Mouse (Mus musculus): ENCODE results near the gene Arhgap21. TPM values are rescaled to one million over a fixed set of nuclear protein-coding genes. Genes with fewer than 3 reads are reported as not detected.

Arhgap21 gene
- polyA plus RNA-seq, 1 experiment from 2014 or later = 28.3 TPM

- Histone ChIP-seq H3K27ac (replicated peaks) (no peak overlapping the region), H3K4me1 (peaks cover 20% of the 10 kb centered on the region), H3K36me3 (0 out of 2 replicates have a peak, but pooled peaks cover 4% of the 10 kb centered on the region), H3K9me3 (replicated peaks) (no peaks in the 10 kb centered on the region), H3K27me3 (ENCODE audit: low read depth, poor library complexity, severe bottlenecking) (no peaks in the 10 kb centered on the region), H3K4me3 (no peak overlapping the region)
- no peak for DNase-seq (ENCODE audit: low spot score)
- 78% methylated on average over 1 of the region's 1 CpGs for WGBS
Measured at GRCm38 (mm10) chr2:20924938-20925337, 43.7 kb downstream of the Arhgap21 start.

- no peak for DNase-seq (ENCODE audit: low spot score)
- H3K4me1 ChIP-seq = peaks cover 20% of the 10 kb centered on the region
- no peaks in the 10 kb centered on the region for H3K9me3 ChIP-seq (replicated peaks)
- WGBS = 19% methylated on average over 1 of the region's 1 CpGs
- H3K27ac ChIP-seq (replicated peaks) = no peak overlapping the region
- no peaks in the 10 kb centered on the region for H3K27me3 ChIP-seq (ENCODE audit: low read depth, poor library complexity, severe bottlenecking)
- no peak overlapping the region for H3K4me3 ChIP-seq
- H3K36me3 ChIP-seq = no peaks in the 10 kb centered on the region
Measured at GRCm38 (mm10) chr2:20922366-20922765, 46.3 kb downstream of the Arhgap21 start.

DNA sequence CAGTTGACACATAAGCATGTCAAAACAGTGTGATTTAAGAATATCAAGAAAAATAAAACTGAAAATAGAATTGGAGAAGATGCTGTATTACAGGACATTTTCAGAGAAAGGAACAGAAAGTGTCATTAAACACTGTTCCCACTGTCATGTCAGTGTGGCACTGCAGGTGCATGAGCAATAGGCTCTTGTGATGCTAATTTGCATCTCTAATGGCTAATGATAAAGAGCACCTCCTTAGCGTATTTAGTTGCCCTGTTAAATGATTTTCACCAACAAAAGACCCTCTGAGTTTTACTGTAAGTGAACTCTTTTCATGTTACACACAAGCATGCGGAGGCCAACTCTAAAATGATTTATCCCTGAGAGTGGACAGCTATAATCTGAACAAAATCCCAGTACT, 47.1 kb downstream of the Arhgap21 start:
- no peaks in the 10 kb centered on the region for H3K27me3 ChIP-seq (ENCODE audit: low read depth, poor library complexity, severe bottlenecking)
- 67% methylated on average over 2 of the region's 2 CpGs for WGBS
- H3K4me1 ChIP-seq = peaks cover 20% of the 10 kb centered on the region
- DNase-seq (ENCODE audit: low spot score) = no peak
- H3K4me3 ChIP-seq = no peak overlapping the region
- no peaks in the 10 kb centered on the region for H3K36me3 ChIP-seq
- no peak overlapping the region for H3K27ac ChIP-seq (replicated peaks)
- no peaks in the 10 kb centered on the region for H3K9me3 ChIP-seq (replicated peaks)

- DNase-seq (ENCODE audit: low spot score) = no peak
- Histone ChIP-seq H3K9me3 (replicated peaks) (no peaks in the 10 kb centered on the region), H3K36me3 (no peaks in the 10 kb centered on the region), H3K4me3 (no peak overlapping the region), H3K4me1 (peaks cover 17% of the 10 kb centered on the region), H3K27me3 (ENCODE audit: low read depth, poor library complexity, severe bottlenecking) (no peaks in the 10 kb centered on the region), H3K27ac (replicated peaks) (no peak overlapping the region)
- WGBS = 73% methylated on average over 1 of the region's 1 CpGs
Measured at GRCm38 (mm10) chr2:20921021-20921420, 47.7 kb downstream of the Arhgap21 start.

GRCm38 (mm10) chr2:20914531-20915320, 54.0 kb downstream of the Arhgap21 start:
- no peak for DNase-seq (ENCODE audit: low spot score)
- H3K36me3 ChIP-seq = peaks cover 37% of the 10 kb centered on the region
- H3K9me3 ChIP-seq (replicated peaks) = no peaks in the 10 kb centered on the region
- no peak overlapping the region for H3K4me3 ChIP-seq
- no peak overlapping the region for H3K27ac ChIP-seq (replicated peaks)
- H3K4me1 ChIP-seq = no peaks in the 10 kb centered on the region
- whole genome bisulfite sequencing = 94% methylated on average over 10 of the region's 10 CpGs
- no peaks in the 10 kb centered on the region for H3K27me3 ChIP-seq (ENCODE audit: low read depth, poor library complexity, severe bottlenecking)

DNA sequence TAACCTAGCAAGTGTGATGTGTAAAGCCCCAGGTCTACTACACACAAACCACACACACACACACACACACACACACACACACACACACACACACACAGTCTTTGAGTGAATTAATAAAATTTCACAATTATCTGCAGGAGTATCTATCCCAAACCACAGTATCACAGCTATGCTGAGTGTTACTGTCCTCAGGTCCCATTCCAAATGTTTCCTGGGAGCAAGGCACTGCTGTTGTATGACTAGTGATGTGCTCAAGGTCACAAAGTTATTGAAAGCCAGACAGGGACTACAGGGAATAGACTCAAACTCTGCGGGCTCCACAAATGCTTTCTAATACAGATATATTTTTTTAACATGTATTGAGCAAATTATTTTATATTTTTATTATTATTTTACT, 55.7 kb downstream of the Arhgap21 start:
- H3K27ac ChIP-seq (replicated peaks) = no peak overlapping the region
- no peak overlapping the region for H3K4me3 ChIP-seq
- no peaks in the 10 kb centered on the region for H3K9me3 ChIP-seq (replicated peaks)
- peaks cover 45% of the 10 kb centered on the region for H3K36me3 ChIP-seq
- 97% methylated on average over 1 of the region's 1 CpGs for whole genome bisulfite sequencing
- DNase-seq (ENCODE audit: low spot score) = no peak
- H3K4me1 ChIP-seq = no peaks in the 10 kb centered on the region
- H3K27me3 ChIP-seq (ENCODE audit: low read depth, poor library complexity, severe bottlenecking) = no peaks in the 10 kb centered on the region

GRCm38 (mm10) chr2:20912348-20913018, 56.2 kb downstream of the Arhgap21 start:
- DNase-seq (ENCODE audit: low spot score) = no peak
- no peaks in the 10 kb centered on the region for H3K27me3 ChIP-seq (ENCODE audit: low read depth, poor library complexity, severe bottlenecking)
- no peaks in the 10 kb centered on the region for H3K4me1 ChIP-seq
- no peaks in the 10 kb centered on the region for H3K9me3 ChIP-seq (replicated peaks)
- no peak overlapping the region for H3K4me3 ChIP-seq
- WGBS = 96% methylated on average over 11 of the region's 11 CpGs
- peaks cover 45% of the 10 kb centered on the region for H3K36me3 ChIP-seq
- H3K27ac ChIP-seq (replicated peaks) = no peak overlapping the region

DNA sequence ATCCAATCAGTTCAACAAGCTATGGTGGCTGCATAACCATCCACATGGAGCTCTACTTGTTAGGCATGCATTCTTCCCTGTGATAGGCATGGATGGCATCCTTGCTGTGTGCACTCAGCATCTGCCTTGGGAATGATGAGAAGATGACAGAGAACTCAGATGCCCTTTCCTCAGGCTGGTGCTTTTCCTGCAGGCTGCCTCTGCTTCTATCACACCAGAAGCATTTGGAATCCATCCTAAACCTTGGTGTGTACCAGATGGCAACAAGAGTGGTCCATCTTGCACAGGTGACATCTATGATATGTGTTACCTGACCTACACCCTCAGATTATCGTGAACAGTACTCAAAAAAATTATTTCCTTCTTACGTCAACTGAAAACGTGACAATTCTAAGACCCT, 58.2 kb downstream of the Arhgap21 start:
- H3K9me3 ChIP-seq (replicated peaks) = no peaks in the 10 kb centered on the region
- H3K36me3 ChIP-seq = peaks cover 48% of the 10 kb centered on the region

DNA sequence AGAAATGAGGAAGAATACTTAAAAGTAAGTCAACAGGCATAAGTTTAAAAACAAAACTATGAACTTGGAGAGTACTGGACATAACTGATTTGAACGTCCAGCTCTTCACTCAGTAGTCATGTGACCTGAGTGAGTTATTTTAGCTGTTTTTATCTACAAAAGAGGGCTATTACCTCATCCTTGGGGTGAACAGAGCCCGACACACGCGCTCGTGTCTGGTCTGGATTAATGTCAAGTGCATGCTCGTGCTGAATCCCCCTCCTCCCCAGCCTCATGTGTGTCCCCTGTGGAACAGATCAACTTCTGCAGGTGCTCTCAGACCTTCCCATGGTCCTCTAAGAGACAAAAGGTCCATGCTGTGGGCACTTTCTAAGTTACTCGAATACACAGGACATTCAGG, 59.3 kb downstream of the Arhgap21 start:
- Histone ChIP-seq H3K4me3 (no peak overlapping the region), H3K27me3 (ENCODE audit: low read depth, poor library complexity, severe bottlenecking) (no peaks in the 10 kb centered on the region), H3K27ac (replicated peaks) (no peak overlapping the region), H3K4me1 (no peaks in the 10 kb centered on the region), H3K36me3 (peaks cover 54% of the 10 kb centered on the region), H3K9me3 (replicated peaks) (no peaks in the 10 kb centered on the region)
- 90% methylated on average over 7 of the region's 7 CpGs for WGBS
- DNase-seq (ENCODE audit: low spot score) = no peak

More for the DNA sequence above, 58.2 kb downstream of the Arhgap21 start:
- DNase-seq (ENCODE audit: low spot score) = no peak
- Histone ChIP-seq H3K27me3 (ENCODE audit: low read depth, poor library complexity, severe bottlenecking) (no peaks in the 10 kb centered on the region), H3K27ac (replicated peaks) (no peak overlapping the region), H3K4me1 (no peaks in the 10 kb centered on the region), H3K4me3 (no peak overlapping the region)
- WGBS = 93% methylated on average over 3 of the region's 3 CpGs

- Histone ChIP-seq H3K27me3 (ENCODE audit: low read depth, poor library complexity, severe bottlenecking) (no peaks in the 10 kb centered on the region), H3K27ac (replicated peaks) (no peak overlapping the region), H3K9me3 (replicated peaks) (no peaks in the 10 kb centered on the region), H3K4me1 (no peaks in the 10 kb centered on the region), H3K4me3 (no peak overlapping the region), H3K36me3 (peaks cover 42% of the 10 kb centered on the region)
- WGBS = 95% methylated on average over 3 of the region's 3 CpGs
- no peak for DNase-seq (ENCODE audit: low spot score)
Measured at GRCm38 (mm10) chr2:20907291-20907690, 61.4 kb downstream of the Arhgap21 start.

DNA sequence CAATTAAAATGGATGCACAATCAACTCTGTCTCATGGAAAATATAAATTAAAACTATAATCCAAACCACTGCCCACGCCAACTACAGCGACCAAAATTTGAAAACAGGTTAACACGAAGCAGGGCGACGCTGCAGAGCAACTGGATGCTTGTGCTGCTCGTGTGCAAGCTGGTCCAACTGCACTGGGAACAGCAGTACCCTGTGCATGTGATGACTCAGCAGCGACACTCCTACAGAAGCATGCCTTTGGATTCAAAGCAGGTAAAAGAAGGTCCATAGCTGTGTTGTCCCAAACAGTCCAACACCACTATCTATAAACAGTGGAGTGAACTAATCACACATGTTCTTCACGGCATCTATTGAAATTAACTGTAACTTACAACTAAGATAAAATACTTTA, 63.3 kb downstream of the Arhgap21 start:
- DNase-seq (ENCODE audit: low spot score) = no peak
- Histone ChIP-seq H3K36me3 (peaks cover 25% of the 10 kb centered on the region), H3K27ac (replicated peaks) (no peak overlapping the region), H3K27me3 (ENCODE audit: low read depth, poor library complexity, severe bottlenecking) (no peaks in the 10 kb centered on the region), H3K4me1 (no peaks in the 10 kb centered on the region), H3K9me3 (replicated peaks) (no peaks in the 10 kb centered on the region), H3K4me3 (no peak overlapping the region)
- 94% methylated on average over 8 of the region's 8 CpGs for WGBS

- 92% methylated on average over 11 of the region's 11 CpGs for WGBS
- DNase-seq (ENCODE audit: low spot score) = no peak
Measured at GRCm38 (mm10) chr2:20902981-20903645, 65.6 kb downstream of the Arhgap21 start.

DNA sequence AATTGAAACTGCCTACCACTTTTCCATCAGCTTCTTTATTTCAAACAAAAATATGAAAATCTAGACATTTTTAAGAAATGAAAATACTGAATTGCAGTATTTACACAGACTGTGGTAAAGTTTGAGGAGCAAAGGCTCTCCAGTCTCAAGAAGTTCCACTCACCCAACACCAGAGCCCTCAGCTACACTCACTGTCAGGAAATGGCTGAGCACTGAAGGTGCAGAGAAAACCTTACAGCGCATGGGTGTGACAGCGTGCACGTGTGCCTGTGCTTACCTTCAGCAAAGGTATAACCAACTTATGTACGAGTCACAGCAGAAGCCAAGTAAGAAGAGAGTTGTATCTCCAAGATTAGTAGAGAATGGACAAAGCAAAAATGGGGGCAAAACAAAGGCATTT, 66.8 kb downstream of the Arhgap21 start:
- peaks cover 10% of the 10 kb centered on the region for H3K36me3 ChIP-seq
- H3K9me3 ChIP-seq (replicated peaks) = no peaks in the 10 kb centered on the region
- H3K27ac ChIP-seq (replicated peaks) = no peak overlapping the region
- no peaks in the 10 kb centered on the region for H3K27me3 ChIP-seq (ENCODE audit: low read depth, poor library complexity, severe bottlenecking)
- H3K4me1 ChIP-seq = peaks cover 6% of the 10 kb centered on the region; the same call in 1 of the 2 replicates
- H3K4me3 ChIP-seq = no peak overlapping the region
- DNase-seq (ENCODE audit: low spot score) = no peak
- WGBS = 96% methylated on average over 4 of the region's 4 CpGs

More at GRCm38 (mm10) chr2:20902981-20903645, 65.6 kb downstream of the Arhgap21 start:
- H3K4me1 ChIP-seq = peaks cover 6% of the 10 kb centered on the region; the same call in 1 of the 2 replicates
- no peak overlapping the region for H3K27ac ChIP-seq (replicated peaks)
- H3K27me3 ChIP-seq (ENCODE audit: low read depth, poor library complexity, severe bottlenecking) = no peaks in the 10 kb centered on the region
- H3K9me3 ChIP-seq (replicated peaks) = no peaks in the 10 kb centered on the region
- H3K4me3 ChIP-seq = no peak overlapping the region
- H3K36me3 ChIP-seq = peaks cover 10% of the 10 kb centered on the region

All from midbrain, embryonic 10.5 days (tissue).